Mouse (Mus musculus): ENCODE measurements at regions not wholly inside any gene's neighbourhood (a gene's known extent, or its start where the extent isn't known, plus 50 kb on each side); places are given as distances from the start of the nearest gene placed in this dataset.

GRCm38 (mm10) chr2:174584272-174584671 lies 59.1 kb upstream of the Zfp831 start:
- WGBS: 82% methylated on average over 2 of the region's 2 CpGs
- Histone ChIP-seq H3K27me3 (ENCODE audit: control insufficient read depth, insufficient read depth, low read length) (no peaks in the 10 kb centered on the region), H3K27ac (ENCODE audit: insufficient read depth, low read depth, low read length) (no peak overlapping the region), H3K4me3 (ENCODE audit: low read depth, low read length) (no peak overlapping the region), H3K36me3 (ENCODE audit: control insufficient read depth, insufficient read depth, low read length) (no peaks in the 10 kb centered on the region), H3K4me1 (ENCODE audit: control insufficient read depth, insufficient read depth, insufficient read length, low read length) (no peaks in the 10 kb centered on the region)
- TF ChIP-seq CTCF (IDR thresholded peaks at IDR 0.05; ENCODE audit: extremely low read depth, insufficient read length, insufficient replicate concordance, low read depth, low read length) (no peak), POLR2A (IDR thresholded peaks at IDR 0.05; ENCODE audit: low read depth, low read length) (no peak)
